Comparison of ENCODE assay signal across 9 mouse cellular contexts in genomic region chr4:70621431-70621837, GRCm38 (mm10).
DNase-seq lines count a peak whose midpoint lies in the region; TF ChIP-seq lines count a peak whose summit lies in the region.
"Had no signal": no experiment of that assay in that cellular context is flagged by ENCODE, and none has a peak within 500 bp of the region (broad histone marks: within the 10 kb centered on the region; RNA-seq: fewer than 3 reads in every experiment).

No protein-coding gene starts in this region.

- no peaks in the 10 kb centered on the region for H3K27me3 ChIP-seq in kidney, adult 2 months (replicated peaks; ENCODE audit: control insufficient read depth, insufficient read depth, low read length)
- H3K27me3 ChIP-seq: neural tube, embryonic 13.5 days had no signal

- no peak overlapping the region for H3K4me3 ChIP-seq in kidney, adult 2 months (ENCODE audit: insufficient read depth, low read depth, low read length)
- H3K4me3 ChIP-seq in ES-E14 (ENCODE audit: insufficient read depth in 1 of 2, low read depth in 1 of 2, low read length in 2 of 2, poor library complexity in 1 of 2, severe bottlenecking in 1 of 2), result no peak overlapping the region
- H3K4me3 ChIP-seq: neural tube, embryonic 13.5 days had no signal

- H3K9ac ChIP-seq in ES-E14 (ENCODE audit: insufficient read depth, low read depth, low read length, poor library complexity, severe bottlenecking), result no peak overlapping the region
- H3K9ac ChIP-seq: neural tube, embryonic 13.5 days had no signal

- H3K4me1 ChIP-seq in kidney, adult 2 months (ENCODE audit: control insufficient read depth, insufficient read depth, low read length), result no peaks in the 10 kb centered on the region
- H3K4me1 ChIP-seq in ES-E14 (ENCODE audit: control insufficient read depth in 2 of 2, insufficient read depth in 2 of 2, low read length in 2 of 2, poor library complexity in 1 of 2), result no peaks in the 10 kb centered on the region
- H3K4me1 ChIP-seq: neural tube, embryonic 13.5 days had no signal

- in situ Hi-C loops in ES-E14 (cut with MboI; ENCODE audit: low sequenced_read_pairs in 2 of 2, unreplicated experiment in 2 of 2), result no loop called here

- TF ChIP-seq CTCF in kidney, adult 2 months (conservative IDR thresholded peaks at IDR 0.05; ENCODE audit: insufficient read depth, insufficient read length, low read depth, low read length), result no peak

- H3K9me3 ChIP-seq in ES-E14 (ENCODE audit: control insufficient read depth, insufficient read depth, low read depth, low read length), result no peaks in the 10 kb centered on the region
- H3K9me3 ChIP-seq: neural tube, embryonic 13.5 days had no signal

- DNase-seq in kidney, adult 2 months, result peak; percentile 31
- DNase-seq in kidney, adult 11 months, result no peak
- DNase-seq in ES-E14 (ENCODE audit: low read depth, low spot score), result no peak
- peak; percentile 55 for DNase-seq in embryo, embryonic 10.5 days (ENCODE audit: low spot score)
- DNase-seq in lung, postnatal 14 days, result peak; percentile 37
- no peak for DNase-seq in left cerebral cortex, postnatal 36 days (ENCODE audit: low spot score in 2 of 2)
- no peak for DNase-seq in thymus, postnatal 36 days
- no peak for DNase-seq in heart, adult 9 months (ENCODE audit: low spot score in 2 of 2)

- no peaks in the 10 kb centered on the region for H3K36me3 ChIP-seq in kidney, adult 2 months (ENCODE audit: control insufficient read depth, insufficient read depth, low read length)
- H3K36me3 ChIP-seq in ES-E14 (ENCODE audit: control insufficient read depth, insufficient read depth, low read length, poor library complexity, severe bottlenecking), result no peaks in the 10 kb centered on the region
- H3K36me3 ChIP-seq: neural tube, embryonic 13.5 days had no signal

- no peak overlapping the region for H3K27ac ChIP-seq in kidney, adult 2 months (ENCODE audit: insufficient read depth, low read depth, low read length)
- H3K27ac ChIP-seq in ES-E14 (ENCODE audit: insufficient read depth, low read depth, low read length, poor library complexity, severe bottlenecking), result no peak overlapping the region
- H3K27ac ChIP-seq: neural tube, embryonic 13.5 days had no signal

- intact Hi-C loops in left cerebral cortex, postnatal 36 days (cut with DNase I), result no loop called here

- TF ChIP-seq POLR2A in kidney, adult 2 months (IDR thresholded peaks at IDR 0.05; ENCODE audit: low read depth, low read length), result no peak

- 36% methylated on average over 2 of the region's 2 CpGs for WGBS in kidney, adult 2 months

TF ChIP-seq in ES-E14, 5 proteins besides CTCF, POLR2A, EP300 and RAD21:
- no peak for TF ChIP-seq ZNF384 (IDR thresholded peaks at IDR 0.05; ENCODE audit: low read depth, low read length)
- no peak for TF ChIP-seq MAFK (IDR thresholded peaks at IDR 0.05; ENCODE audit: insufficient read depth, low read depth, low read length)
- TF ChIP-seq CHD2 (IDR thresholded peaks at IDR 0.05; ENCODE audit: low read depth, low read length), result no peak
- no peak for TF ChIP-seq HCFC1 (IDR thresholded peaks at IDR 0.05; ENCODE audit: borderline replicate concordance, insufficient read depth, low read length)
- TF ChIP-seq ZC3H11A (IDR thresholded peaks at IDR 0.05; ENCODE audit: borderline replicate concordance, low read depth, low read length), result peak; percentile 37; the same call in 1 of the 2 replicates

Comparison
In these comparisons a context has a peak if more than half of its experiments do, and no peak if none do; other contexts are left out.
1. DNase-seq: peak in kidney, adult 2 months (single experiment), embryo, embryonic 10.5 days (single experiment) and lung, postnatal 14 days (single experiment); none in kidney, adult 11 months (single experiment), ES-E14 (single experiment), left cerebral cortex, postnatal 36 days (0 of 2), thymus, postnatal 36 days (0 of 2) and heart, adult 9 months (0 of 2).